Mouse (Mus musculus) heart, postnatal 0 days (tissue): ENCODE measurements around the gene Slc35f1. TPM values are rescaled to one million over a fixed set of nuclear protein-coding genes. Genes with fewer than 3 reads are reported as not detected.

Experiments used
- ATAC-seq: fragments of 200-750 bp; cut with Nextera tagmentation; 2 replicates; pipeline ENCODE4 v1.8.0; 2017; ENCODE audit warnings: low read depth, moderate number of reproducible peaks, moderate library complexity; ENCODE audit not compliant: insufficient read depth
- DNase-seq: peaks from one replicate; pipeline ENCODE4 v3.0.0-alpha.2; 2016; ENCODE audit warnings: low spot score
- H3K27ac ChIP-seq: fragments of 300-500 bp; sonication (generic); 2 replicates; pipeline ENCODE4 v1.5.1; 2014; ENCODE audit warnings: low read depth, mild to moderate bottlenecking
- H3K27me3 ChIP-seq: fragments of 300-500 bp; sonication (generic); 2 replicates; pipeline ENCODE4 v1.6.1; 2014; ENCODE audit warnings: low read length, mixed read lengths; ENCODE audit not compliant: control insufficient read depth, insufficient read depth
- H3K36me3 ChIP-seq: fragments of 300-500 bp; sonication (generic); replicated peaks from 2 replicates; pipeline ENCODE4 v1.6.1; 2014; ENCODE audit warnings: low read length, mixed read lengths; ENCODE audit not compliant: control insufficient read depth, insufficient read depth
- H3K4me1 ChIP-seq: fragments of 300-500 bp; sonication (generic); 2 replicates; pipeline ENCODE4 v1.6.1; 2014; ENCODE audit warnings: antibody characterized with exemption; ENCODE audit not compliant: control insufficient read depth, insufficient read depth
- H3K4me2 ChIP-seq: fragments of 300-500 bp; sonication (generic); 2 replicates; pipeline ENCODE4 v1.6.1; 2014; ENCODE audit warnings: low read depth, mild to moderate bottlenecking, low read length, moderate library complexity
- H3K4me3 ChIP-seq: fragments of 300-500 bp; sonication (generic); 2 replicates; pipeline ENCODE4 v1.5.1; 2014; ENCODE audit warnings: low read depth, low read length
- H3K9ac ChIP-seq: fragments of 300-500 bp; sonication (generic); replicated peaks from 2 replicates; pipeline ENCODE4 v1.6.1; 2014; ENCODE audit warnings: low read depth, low read length, mixed read lengths
- H3K9me3 ChIP-seq: fragments of 300-500 bp; sonication (generic); replicated peaks from 2 replicates; pipeline ENCODE4 v1.6.1; 2016; ENCODE audit warnings: low read length; ENCODE audit not compliant: control insufficient read depth
- CTCF ChIP-seq: IDR thresholded peaks from 2 replicates; pipeline ENCODE4 v1.5.1; 2016; ENCODE audit warnings: antibody characterized with exemption, control low read depth, low read depth
- EP300 ChIP-seq: IDR thresholded peaks from 2 replicates; pipeline ENCODE4 v1.6.1; 2016; ENCODE audit warnings: antibody characterized with exemption, low read depth
- WGBS: fragments of 180-500 bp; shearing (Covaris S2); extraction: QIAGEN DNeasy Blood & Tissue Kit; methylation state at CpG from one replicate; pipeline ENCODE4 v1.1.7; 2014; 5-methylcytosine and 5-hydroxymethylcytosine counted together
- polyA plus RNA-seq: library from polyadenylated mRNA; unstranded; fragments of >200 nt; fragmentation: Nextera tagmentation; extraction: Ambion mirVana; gene quantifications from 2 replicates; pipeline ENCODE4 v1.2.1, GENCODE M21; 2015
- total RNA-seq: library from RNA; depleted of rRNA; stranded (reverse); fragments of >200 nt; gene quantifications from 2 replicates; pipeline ENCODE4 v1.2.3, GENCODE M21; 2014; ENCODE audit warnings: low replicate concordance

Slc35f1 gene
- total and polyA plus RNA-seq, 2 experiments from 2014 or later: 0.57 to 3.1 TPM

DNA sequence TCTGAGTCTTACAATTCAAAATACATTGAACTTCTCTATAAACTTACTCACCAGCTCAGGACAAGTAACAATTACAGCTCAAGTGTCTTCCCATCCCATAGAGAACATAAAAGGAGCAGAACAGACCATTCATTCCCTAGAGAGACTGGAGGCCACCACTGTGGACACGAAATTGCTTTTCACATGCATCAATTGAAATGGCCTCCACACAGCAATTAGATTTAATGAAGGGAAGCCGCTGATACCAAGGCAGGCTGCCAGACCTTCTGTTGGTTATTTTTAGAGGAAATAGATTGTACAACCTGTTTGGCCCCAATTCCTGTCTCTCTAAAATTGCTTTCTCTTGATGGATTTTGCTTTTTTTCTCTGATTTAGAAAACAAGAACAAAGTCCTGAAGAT, 150.5 kb downstream of the Slc35f1 start:
- H3K9ac ChIP-seq: no peak overlapping the region
- DNase-seq (no peak), ATAC-seq (no peak)
- TF ChIP-seq EP300 (no peak), CTCF (no peak)
- WGBS: 55% methylated on average over 2 of the region's 2 CpGs
- no peak overlapping the region for H3K4me3 ChIP-seq
- H3K4me1 ChIP-seq: no peaks in the 10 kb centered on the region; the same call in 1 of the 2 replicates
- no peaks in the 10 kb centered on the region for H3K9me3 ChIP-seq
- H3K27me3 ChIP-seq: no peaks in the 10 kb centered on the region
- no peak overlapping the region for H3K4me2 ChIP-seq
- H3K36me3 ChIP-seq: no peaks in the 10 kb centered on the region
- H3K27ac ChIP-seq: no peak overlapping the region

DNA sequence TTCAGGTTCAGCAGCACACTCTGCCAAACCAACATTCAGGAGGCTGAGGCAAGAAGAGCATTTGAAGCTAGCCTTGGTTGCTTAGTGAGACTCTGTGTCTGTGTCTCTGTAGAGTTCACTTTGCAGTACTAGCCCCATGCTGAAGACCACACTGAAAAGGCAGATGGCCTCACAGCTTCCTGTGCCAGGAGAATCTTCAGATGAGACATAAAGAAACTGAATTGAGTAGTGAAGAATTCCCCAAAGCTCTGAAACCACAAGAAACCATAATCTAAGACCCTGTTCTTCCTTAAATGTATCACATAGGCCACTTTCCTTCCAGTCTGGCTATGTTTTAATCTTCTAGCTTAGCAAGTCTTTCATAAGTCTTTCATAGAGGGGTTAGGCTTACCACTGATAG, 161.7 kb downstream of the Slc35f1 start:
- H3K27ac ChIP-seq: no peak overlapping the region
- no peak overlapping the region for H3K4me2 ChIP-seq
- TF ChIP-seq CTCF (no peak), EP300 (no peak)
- no peaks in the 10 kb centered on the region for H3K4me1 ChIP-seq
- DNase-seq: no peak
- H3K36me3 ChIP-seq: no peaks in the 10 kb centered on the region
- H3K9ac ChIP-seq: no peak overlapping the region
- ATAC-seq: no peak
- no peaks in the 10 kb centered on the region for H3K9me3 ChIP-seq
- H3K4me3 ChIP-seq: no peak overlapping the region
- no peaks in the 10 kb centered on the region for H3K27me3 ChIP-seq

DNA sequence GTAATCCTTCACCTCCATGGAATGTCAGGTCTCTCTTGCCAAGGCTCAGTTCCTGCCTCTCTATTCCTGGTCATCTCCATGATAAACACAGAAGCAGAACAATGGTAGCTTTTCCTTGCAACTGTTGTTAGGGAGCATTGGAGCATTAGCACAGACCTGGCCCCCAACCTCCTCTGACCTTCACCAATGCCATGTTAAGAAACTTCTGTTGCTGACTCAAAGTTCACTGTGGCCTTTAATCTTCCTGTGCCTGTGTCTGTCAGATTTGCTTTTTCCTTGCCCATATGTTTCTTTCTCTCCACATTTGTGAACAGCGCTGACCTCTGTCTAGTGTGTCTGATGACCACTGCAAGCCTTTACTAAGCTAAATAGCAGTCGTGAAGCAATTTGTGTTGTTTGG, 170.5 kb downstream of the Slc35f1 start:
- DNase-seq (no peak), ATAC-seq (no peak)
- Histone ChIP-seq H3K27me3 (no peaks in the 10 kb centered on the region), H3K4me1 (no peaks in the 10 kb centered on the region), H3K9ac (no peak overlapping the region), H3K27ac (no peak overlapping the region), H3K9me3 (no peaks in the 10 kb centered on the region), H3K36me3 (no peaks in the 10 kb centered on the region), H3K4me3 (no peak overlapping the region), H3K4me2 (no peak overlapping the region)
- TF ChIP-seq CTCF: no peak
- no peak for TF ChIP-seq EP300
- 79% methylated on average over 2 of the region's 2 CpGs for WGBS

DNA sequence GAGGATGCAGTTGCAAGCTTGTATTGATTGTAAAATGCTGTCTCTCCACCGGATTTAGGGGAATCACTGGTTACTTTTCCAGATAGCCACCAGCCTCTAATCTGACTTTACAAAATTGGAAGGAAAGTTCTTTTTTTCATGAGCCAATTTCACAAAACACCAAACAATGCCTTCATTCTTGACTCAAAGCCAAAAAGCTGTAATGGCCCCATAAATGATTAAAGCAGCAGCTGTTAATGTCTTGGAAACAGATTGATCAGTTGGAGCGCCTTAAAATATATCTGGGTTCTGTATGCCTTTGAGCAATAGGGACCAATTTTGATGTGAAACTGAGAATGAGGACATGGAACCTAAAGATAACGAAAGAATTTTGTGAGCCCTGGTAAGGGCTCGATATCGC, 174.6 kb downstream of the Slc35f1 start:
- ATAC-seq (no peak), DNase-seq (no peak)
- WGBS: 77% methylated on average over 5 of the region's 5 CpGs
- no peak overlapping the region for H3K27ac ChIP-seq
- H3K4me2 ChIP-seq: no peak overlapping the region
- H3K9ac ChIP-seq: no peak overlapping the region
- H3K9me3 ChIP-seq: no peaks in the 10 kb centered on the region
- H3K27me3 ChIP-seq: no peaks in the 10 kb centered on the region
- TF ChIP-seq EP300 (no peak), CTCF (no peak)
- H3K4me1 ChIP-seq: no peaks in the 10 kb centered on the region
- no peaks in the 10 kb centered on the region for H3K36me3 ChIP-seq
- no peak overlapping the region for H3K4me3 ChIP-seq

DNA sequence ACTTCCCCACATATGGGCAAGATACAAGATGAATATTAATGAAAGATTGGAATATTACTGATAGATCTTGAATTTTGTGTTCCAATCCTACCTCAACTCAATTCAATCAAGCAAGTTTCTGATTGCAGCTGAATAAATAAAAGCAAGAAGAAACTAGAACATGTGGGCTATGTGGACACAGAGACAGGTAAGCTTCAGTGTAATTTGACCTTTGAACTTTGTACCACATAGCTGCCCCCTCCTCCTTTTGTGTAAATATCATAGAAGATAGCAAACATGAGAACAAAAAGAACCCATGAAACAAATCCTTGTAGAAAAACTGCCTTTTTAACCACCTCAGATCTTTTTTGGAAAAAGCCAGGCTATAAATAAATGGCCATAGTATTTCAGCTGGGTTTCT, 180.8 kb downstream of the Slc35f1 start:
- Histone ChIP-seq H3K4me1 (no peaks in the 10 kb centered on the region), H3K27ac (no peak overlapping the region), H3K36me3 (no peaks in the 10 kb centered on the region), H3K4me3 (no peak overlapping the region), H3K9ac (no peak overlapping the region), H3K9me3 (no peaks in the 10 kb centered on the region), H3K27me3 (no peaks in the 10 kb centered on the region), H3K4me2 (no peak overlapping the region)
- no peak for ATAC-seq
- DNase-seq: no peak
- TF ChIP-seq EP300: no peak
- TF ChIP-seq CTCF: no peak

DNA sequence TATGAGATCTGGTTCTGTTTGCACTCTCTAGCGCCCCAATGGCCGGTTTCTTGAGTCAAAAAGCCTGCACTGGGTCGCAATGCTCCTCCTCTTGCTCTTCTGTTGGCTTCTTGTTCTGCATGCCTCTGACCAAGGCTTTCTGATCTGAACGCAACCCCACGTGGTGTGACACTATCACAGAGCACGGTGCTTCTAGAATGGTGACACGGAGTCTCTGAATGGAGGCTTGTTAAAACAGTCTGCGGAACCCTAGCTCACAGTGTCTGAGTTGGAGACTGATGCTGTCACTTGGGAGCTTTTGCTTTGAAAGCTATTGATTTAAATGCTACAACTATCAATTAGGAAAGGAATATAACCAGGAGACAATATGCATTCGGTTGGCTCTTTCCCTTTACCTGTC, 183.8 kb downstream of the Slc35f1 start:
- no peak overlapping the region for H3K27ac ChIP-seq
- ATAC-seq: no peak

More for the DNA sequence above, 183.8 kb downstream of the Slc35f1 start:
- H3K4me1 ChIP-seq: no peaks in the 10 kb centered on the region
- no peak for DNase-seq
- H3K9me3 ChIP-seq: no peaks in the 10 kb centered on the region
- WGBS: 69% methylated on average over 9 of the region's 9 CpGs
- no peaks in the 10 kb centered on the region for H3K27me3 ChIP-seq
- no peaks in the 10 kb centered on the region for H3K36me3 ChIP-seq
- H3K4me3 ChIP-seq: no peak overlapping the region
- no peak overlapping the region for H3K4me2 ChIP-seq
- no peak overlapping the region for H3K9ac ChIP-seq
- TF ChIP-seq CTCF (no peak), EP300 (no peak)
